Mouse (Mus musculus): ENCODE measurements around the gene Sema3f. TPM values are rescaled to one million over a fixed set of nuclear protein-coding genes. Genes with fewer than 3 reads are reported as not detected.

Gene Sema3f
- polyA plus RNA-seq, 1 experiment from 2014 or later = 16.4 TPM

DNA sequence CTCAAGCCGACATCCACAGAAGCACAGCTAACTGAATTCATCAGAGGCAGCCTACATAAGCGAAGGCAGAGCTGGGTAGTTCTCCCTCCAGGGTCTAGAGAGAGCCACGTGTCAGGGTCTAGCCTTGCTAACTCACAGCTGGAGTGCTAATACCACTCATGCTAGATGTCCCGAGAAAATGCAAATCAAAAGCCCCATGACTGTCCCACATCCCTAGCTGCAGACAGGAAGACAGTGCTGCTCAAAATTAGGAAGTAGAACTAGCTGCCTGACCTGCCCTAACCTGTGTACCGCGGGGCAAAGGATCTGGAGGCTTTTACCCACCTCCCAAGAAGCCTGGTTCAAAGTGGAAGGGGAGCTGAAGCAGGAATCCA, 14.2 kb downstream of the Sema3f start:
- no peak for DNase-seq (ENCODE audit: low spot score)
- WGBS = 33% methylated on average over 6 of the region's 6 CpGs
- Histone ChIP-seq H3K4me1 (replicated peaks) (peaks cover 90% of the 10 kb centered on the region), H3K27ac (peak overlapping the region; percentile 84), H3K4me3 (peak overlapping the region; percentile 19; the same call in 1 of the 2 replicates), H3K36me3 (peaks cover 56% of the 10 kb centered on the region), H3K9me3 (no peaks in the 10 kb centered on the region), H3K27me3 (ENCODE audit: insufficient read depth, poor library complexity, severe bottlenecking) (peaks cover 60% of the 10 kb centered on the region)

DNA sequence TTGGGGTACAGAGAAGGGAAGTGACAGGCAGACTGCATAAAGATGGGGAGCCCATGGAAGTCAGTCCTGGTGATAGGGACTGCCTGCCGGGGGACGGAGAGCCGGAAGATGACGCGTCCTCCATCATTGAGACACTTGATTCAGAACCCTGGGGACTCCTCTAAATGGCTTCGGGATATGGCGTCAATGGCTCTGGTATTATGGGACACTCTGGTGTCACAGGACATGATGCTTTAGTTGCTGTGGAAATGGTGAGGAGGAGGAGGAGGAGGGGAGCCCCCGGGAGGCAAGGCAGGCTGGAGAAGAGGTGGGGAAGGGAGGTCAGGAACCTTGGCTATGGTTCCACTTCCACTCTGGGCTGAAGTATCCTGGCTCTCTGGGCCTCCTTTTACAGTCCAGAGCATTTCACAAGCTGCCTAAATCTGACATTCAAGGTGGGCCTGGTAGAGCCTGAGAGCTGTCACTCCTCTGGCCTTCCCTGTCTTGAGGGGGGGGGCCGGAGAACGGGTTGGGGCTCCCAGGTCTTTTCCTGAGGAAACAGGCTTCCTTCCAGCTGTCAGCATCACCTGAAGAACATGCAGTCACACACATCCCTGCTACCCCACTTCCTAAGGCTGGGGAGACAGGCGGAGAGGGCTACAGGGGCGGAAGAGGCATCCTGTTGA, 14.7 kb downstream of the Sema3f start:
- 81% methylated on average over 12 of the region's 12 CpGs for WGBS
- Histone ChIP-seq H3K4me3 (peak overlapping the region; percentile 19; the same call in 1 of the 2 replicates), H3K4me1 (replicated peaks) (peaks cover 87% of the 10 kb centered on the region), H3K27me3 (ENCODE audit: insufficient read depth, poor library complexity, severe bottlenecking) (peaks cover 60% of the 10 kb centered on the region), H3K9me3 (no peaks in the 10 kb centered on the region), H3K27ac (peak overlapping the region; percentile 84), H3K36me3 (peaks cover 56% of the 10 kb centered on the region)
- DNase-seq (ENCODE audit: low spot score) = no peak

DNA sequence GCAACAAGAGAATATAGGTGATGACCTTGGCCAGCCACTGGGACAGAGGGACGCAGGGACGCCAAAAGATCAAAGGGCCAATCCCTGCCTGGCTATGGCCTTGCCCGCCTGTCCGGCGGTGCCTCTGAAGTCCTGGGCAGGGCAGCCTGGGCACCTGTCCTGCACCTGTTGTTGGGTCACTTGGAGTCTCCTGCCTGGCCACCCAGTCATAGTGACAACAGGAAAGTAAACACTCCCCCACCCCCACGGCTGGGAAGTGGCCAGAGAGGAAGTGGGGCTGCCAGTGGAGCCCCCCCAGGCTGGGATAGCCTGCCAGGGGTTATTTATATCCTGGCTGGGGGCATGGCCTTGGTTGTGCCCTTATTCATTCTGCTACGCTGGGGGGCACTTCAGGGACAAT, 15.6 kb downstream of the Sema3f start:
- 75% methylated on average over 7 of the region's 7 CpGs for WGBS
- H3K27me3 ChIP-seq (ENCODE audit: insufficient read depth, poor library complexity, severe bottlenecking) = peaks cover 60% of the 10 kb centered on the region
- no peak for DNase-seq (ENCODE audit: low spot score)
- H3K36me3 ChIP-seq = peaks cover 59% of the 10 kb centered on the region
- H3K9me3 ChIP-seq = no peaks in the 10 kb centered on the region
- no peak overlapping the region for H3K4me3 ChIP-seq
- peaks cover 78% of the 10 kb centered on the region for H3K4me1 ChIP-seq (replicated peaks)
- peak overlapping the region; percentile 62 for H3K27ac ChIP-seq

DNA sequence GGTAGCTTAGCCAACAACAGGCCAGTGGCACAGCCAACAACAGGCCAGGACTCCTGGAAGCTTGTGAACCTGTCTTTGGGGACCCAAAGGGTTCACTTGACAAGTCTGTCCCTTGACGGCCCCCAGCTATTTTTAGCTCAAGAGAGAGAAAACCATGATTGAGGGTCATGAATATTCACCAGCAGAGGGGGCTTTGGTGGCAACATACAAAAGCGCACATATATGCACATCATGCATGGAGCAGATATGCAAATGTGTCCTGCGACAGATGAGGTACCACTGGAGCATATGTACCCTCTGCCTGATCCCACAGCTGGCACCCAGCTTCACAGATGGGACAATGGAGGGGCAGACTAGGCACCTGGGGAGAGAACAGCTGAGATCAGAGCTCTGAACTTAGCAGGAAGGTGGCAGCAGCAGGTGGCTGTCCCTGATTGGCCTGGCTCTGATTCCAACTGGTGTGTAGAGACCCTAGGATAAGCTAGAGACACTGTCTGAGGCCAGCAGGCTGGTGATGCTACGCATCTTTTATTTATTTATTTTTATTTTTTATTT, 16.8 kb downstream of the Sema3f start:
- Histone ChIP-seq H3K4me3 (no peak overlapping the region), H3K27me3 (ENCODE audit: insufficient read depth, poor library complexity, severe bottlenecking) (peaks cover 71% of the 10 kb centered on the region), H3K4me1 (replicated peaks) (peaks cover 67% of the 10 kb centered on the region), H3K27ac (no peak overlapping the region; the same call in 1 of the 2 replicates), H3K9me3 (no peaks in the 10 kb centered on the region), H3K36me3 (peaks cover 70% of the 10 kb centered on the region)
- 71% methylated on average over 4 of the region's 4 CpGs for WGBS
- no peak for DNase-seq (ENCODE audit: low spot score)

DNA sequence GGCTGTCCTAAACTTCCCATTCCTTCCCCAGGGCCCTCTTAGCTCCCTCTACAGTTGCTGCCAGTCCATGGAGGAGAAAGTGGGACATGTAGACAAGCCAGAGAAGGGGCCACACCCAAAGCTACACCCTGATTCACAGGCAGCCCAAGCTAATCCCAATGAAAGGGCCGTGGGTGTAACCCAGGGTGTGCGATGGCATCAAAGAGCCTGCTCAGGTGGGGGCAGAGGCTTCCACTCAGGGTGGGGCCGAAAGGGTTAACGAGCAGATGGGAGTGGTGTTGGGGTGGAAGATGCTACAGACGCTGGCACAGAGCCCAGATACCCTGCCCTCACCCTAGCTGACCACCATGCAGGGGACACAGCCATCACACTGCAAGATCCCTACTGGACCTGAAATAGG, 17.5 kb downstream of the Sema3f start:
- H3K27ac ChIP-seq = peak overlapping the region; percentile 19; the same call in 1 of the 2 replicates
- DNase-seq (ENCODE audit: low spot score) = no peak
- H3K36me3 ChIP-seq = peaks cover 77% of the 10 kb centered on the region
- peaks cover 59% of the 10 kb centered on the region for H3K4me1 ChIP-seq (replicated peaks)
- WGBS = 75% methylated on average over 5 of the region's 5 CpGs
- peaks cover 77% of the 10 kb centered on the region for H3K27me3 ChIP-seq (ENCODE audit: insufficient read depth, poor library complexity, severe bottlenecking)
- H3K9me3 ChIP-seq = no peaks in the 10 kb centered on the region
- no peak overlapping the region for H3K4me3 ChIP-seq

DNA sequence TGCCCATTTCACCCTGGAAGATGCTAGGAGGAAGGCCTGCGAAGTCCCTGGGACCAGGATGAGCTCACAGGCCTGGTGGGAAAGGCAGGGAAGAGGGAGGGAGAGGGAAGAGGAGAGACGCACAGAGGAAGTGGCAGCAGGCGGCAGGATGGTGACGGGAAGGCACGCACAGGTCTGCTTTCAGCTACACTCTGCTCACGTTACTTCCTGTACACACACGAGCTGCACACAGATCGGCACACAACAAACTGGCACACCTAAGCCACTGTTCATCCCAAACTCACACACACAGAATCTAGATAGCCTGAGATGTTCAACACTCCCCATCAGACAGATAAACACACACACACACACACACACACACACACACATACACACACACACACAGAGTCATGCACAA, 19.9 kb downstream of the Sema3f start:
- H3K36me3 ChIP-seq = peaks cover 96% of the 10 kb centered on the region

DNA sequence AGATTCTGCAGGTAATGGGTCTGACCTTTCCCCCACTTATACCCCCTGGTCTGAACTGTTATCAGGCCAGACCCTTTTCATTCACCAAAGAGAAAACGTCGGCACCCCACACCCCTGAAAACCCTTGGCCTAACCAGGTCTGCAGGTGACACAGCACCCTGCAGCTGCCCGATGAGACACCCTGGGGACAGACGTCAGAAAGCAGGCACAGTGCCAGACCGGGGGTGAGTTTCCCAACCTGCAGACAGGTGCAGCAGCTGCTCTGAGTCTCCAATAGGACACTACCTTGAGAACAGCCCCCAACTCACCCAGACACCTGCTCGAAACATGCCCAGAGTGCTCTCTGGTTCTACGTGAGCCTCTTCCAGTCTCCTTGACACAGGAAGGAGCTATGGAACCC, 21.3 kb downstream of the Sema3f start:
- 87% methylated on average over 7 of the region's 7 CpGs for WGBS
- H3K27ac ChIP-seq = no peak overlapping the region; the same call in 1 of the 2 replicates
- no peak for DNase-seq (ENCODE audit: low spot score)
- H3K4me1 ChIP-seq (replicated peaks) = peaks cover 37% of the 10 kb centered on the region
- H3K27me3 ChIP-seq (ENCODE audit: insufficient read depth, poor library complexity, severe bottlenecking) = peaks cover 74% of the 10 kb centered on the region
- H3K36me3 ChIP-seq = peaks cover 99% of the 10 kb centered on the region
- H3K9me3 ChIP-seq = no peaks in the 10 kb centered on the region
- H3K4me3 ChIP-seq = no peak overlapping the region

More for the DNA sequence above, 19.9 kb downstream of the Sema3f start:
- H3K27me3 ChIP-seq (ENCODE audit: insufficient read depth, poor library complexity, severe bottlenecking) = peaks cover 85% of the 10 kb centered on the region
- 83% methylated on average over 8 of the region's 8 CpGs for WGBS
- H3K4me1 ChIP-seq (replicated peaks) = peaks cover 49% of the 10 kb centered on the region
- no peak for DNase-seq (ENCODE audit: low spot score)
- H3K9me3 ChIP-seq = no peaks in the 10 kb centered on the region
- H3K27ac ChIP-seq = no peak overlapping the region
- H3K4me3 ChIP-seq = no peak overlapping the region

DNA sequence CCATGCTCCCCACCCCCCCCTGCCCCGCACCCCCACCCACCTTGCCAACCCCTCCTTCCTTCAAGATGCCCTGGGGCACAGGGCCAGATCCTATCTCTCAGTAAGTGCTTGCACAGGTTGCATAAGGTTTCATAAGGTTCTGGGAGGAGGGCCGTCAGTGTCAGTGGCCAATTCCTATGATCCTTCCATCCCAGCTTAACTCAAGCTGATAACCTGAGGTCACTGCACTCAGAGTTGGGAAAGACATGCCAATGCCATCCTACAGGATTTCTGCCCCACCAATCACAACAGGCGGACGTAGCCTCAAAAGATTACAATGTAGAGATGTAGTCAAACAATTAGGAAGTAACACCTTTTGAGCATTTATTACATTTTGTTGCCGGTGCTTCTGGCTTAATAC, 21.9 kb downstream of the Sema3f start:
- no peak for DNase-seq (ENCODE audit: low spot score)
- H3K4me1 ChIP-seq (replicated peaks) = peaks cover 33% of the 10 kb centered on the region
- WGBS = 89% methylated on average over 5 of the region's 5 CpGs
- H3K36me3 ChIP-seq = peaks cover 100% of the 10 kb centered on the region
- peaks cover 71% of the 10 kb centered on the region for H3K27me3 ChIP-seq (ENCODE audit: insufficient read depth, poor library complexity, severe bottlenecking)
- no peak overlapping the region for H3K4me3 ChIP-seq
- H3K27ac ChIP-seq = no peak overlapping the region
- no peaks in the 10 kb centered on the region for H3K9me3 ChIP-seq

DNA sequence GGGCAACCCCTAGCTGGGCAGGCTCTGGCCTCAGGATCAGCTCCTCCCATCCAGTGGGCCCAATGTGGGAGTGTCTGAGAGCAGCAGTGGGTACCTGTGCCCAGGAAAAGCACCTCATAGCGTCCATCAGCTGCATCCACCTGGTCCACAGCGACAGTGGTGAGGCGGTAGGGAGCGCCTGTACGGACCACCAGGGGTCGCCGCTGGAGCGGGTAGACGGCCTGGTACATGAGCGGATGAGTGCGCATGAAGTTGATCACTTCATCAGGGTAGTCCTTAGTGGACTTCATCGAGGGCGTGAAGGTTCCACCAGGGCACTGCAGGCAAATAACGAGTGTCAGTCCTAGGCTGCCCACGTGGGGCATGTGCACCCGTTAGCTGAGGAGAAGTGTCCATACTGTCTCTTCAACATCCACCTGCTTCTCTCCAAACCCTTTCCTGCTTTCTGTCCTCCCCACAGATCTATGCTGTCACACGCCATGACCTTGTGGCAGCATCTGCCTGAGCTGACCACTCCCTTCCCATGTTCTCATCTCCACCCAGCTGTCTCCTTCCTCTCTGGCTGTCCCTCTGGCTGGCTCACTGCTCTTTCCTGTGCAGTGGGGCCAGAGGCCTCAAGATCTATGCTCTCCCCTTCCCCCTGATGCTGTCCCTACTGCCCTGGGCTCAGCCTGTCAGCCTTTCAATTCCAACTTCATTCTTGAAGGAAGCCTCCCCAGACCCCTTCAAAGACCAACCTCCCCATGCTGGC, 24.9 kb downstream of the Sema3f start:
- H3K9me3 ChIP-seq = no peaks in the 10 kb centered on the region
- 45% methylated on average over 17 of the region's 17 CpGs for WGBS
- peaks cover 41% of the 10 kb centered on the region for H3K27me3 ChIP-seq (ENCODE audit: insufficient read depth, poor library complexity, severe bottlenecking)
- peaks cover 89% of the 10 kb centered on the region for H3K36me3 ChIP-seq
- H3K4me3 ChIP-seq = no peak overlapping the region
- H3K4me1 ChIP-seq (replicated peaks) = peaks cover 15% of the 10 kb centered on the region
- peak overlapping the region; percentile 56; the same call in 1 of the 2 replicates for H3K27ac ChIP-seq
- peak; percentile 69 for DNase-seq (ENCODE audit: low spot score)

DNA sequence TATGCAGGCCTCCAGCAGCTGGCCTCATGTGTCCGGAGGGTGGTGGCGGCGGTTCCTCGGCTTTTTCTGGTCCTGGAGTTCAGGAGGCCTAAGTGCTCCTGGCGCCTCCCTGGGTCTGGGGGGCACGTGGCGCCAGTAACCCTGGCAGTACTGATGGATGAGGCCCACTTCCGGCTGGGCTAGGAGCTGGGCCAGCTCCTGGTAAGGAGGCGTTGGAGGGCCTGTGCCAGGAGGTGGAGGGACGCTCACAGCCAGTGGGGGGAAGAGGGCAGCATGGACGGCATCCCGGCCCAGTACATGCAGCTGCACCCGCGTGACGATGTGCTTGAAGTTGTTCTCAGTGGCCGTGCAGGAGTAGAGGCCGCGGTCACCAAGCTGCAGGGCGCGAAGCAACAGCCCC, 27.9 kb downstream of the Sema3f start:
- peaks cover 31% of the 10 kb centered on the region for H3K27me3 ChIP-seq (ENCODE audit: insufficient read depth, poor library complexity, severe bottlenecking)
- H3K9me3 ChIP-seq = no peaks in the 10 kb centered on the region
- H3K4me3 ChIP-seq = no peak overlapping the region
- peaks cover 59% of the 10 kb centered on the region for H3K36me3 ChIP-seq
- peaks cover 17% of the 10 kb centered on the region for H3K4me1 ChIP-seq (replicated peaks)
- no peak overlapping the region for H3K27ac ChIP-seq
- no peak for DNase-seq (ENCODE audit: low spot score)
- WGBS = 88% methylated on average over 20 of the region's 20 CpGs

DNA sequence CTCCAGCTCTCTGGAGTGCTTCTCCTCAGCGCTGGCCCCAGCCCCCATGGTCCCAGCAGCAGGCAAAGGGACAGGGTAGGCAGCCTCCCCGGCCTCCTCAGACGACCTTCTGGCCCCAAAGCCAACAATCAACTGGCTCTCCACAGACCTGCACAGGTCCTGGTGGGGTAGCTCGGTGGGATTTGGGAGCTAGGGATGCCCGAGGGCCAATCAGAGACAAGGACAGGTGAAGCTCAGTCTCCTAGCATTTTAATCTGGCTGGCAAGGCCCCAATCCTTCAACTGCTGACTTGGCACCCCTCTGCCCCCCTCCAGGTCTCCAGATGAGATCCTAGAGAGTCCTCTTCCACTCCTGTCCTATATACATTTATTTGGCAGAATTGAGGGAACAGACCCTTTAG, 30.8 kb downstream of the Sema3f start, which contains the start of gene Gnat1:
Gene Gnat1 (minus strand): TSS at position 212 of the 400 bp plus-strand sequence.
- H3K4me3 ChIP-seq = no peak within 1 kb of the TSS
- H3K36me3 ChIP-seq = peaks cover 30% of the 10 kb centered on the region
- no peaks in the 10 kb centered on the region for H3K9me3 ChIP-seq
- peaks cover 29% of the 10 kb centered on the region for H3K4me1 ChIP-seq (replicated peaks)
- H3K27me3 ChIP-seq (ENCODE audit: insufficient read depth, poor library complexity, severe bottlenecking) = peaks cover 48% of the 10 kb centered on the region
- DNase-seq (ENCODE audit: low spot score) = no peak
- 37% methylated on average over 5 of the region's 5 CpGs for WGBS
- peak within 1 kb of the TSS; percentile 17; the same call in 1 of the 2 replicates for H3K27ac ChIP-seq

DNA sequence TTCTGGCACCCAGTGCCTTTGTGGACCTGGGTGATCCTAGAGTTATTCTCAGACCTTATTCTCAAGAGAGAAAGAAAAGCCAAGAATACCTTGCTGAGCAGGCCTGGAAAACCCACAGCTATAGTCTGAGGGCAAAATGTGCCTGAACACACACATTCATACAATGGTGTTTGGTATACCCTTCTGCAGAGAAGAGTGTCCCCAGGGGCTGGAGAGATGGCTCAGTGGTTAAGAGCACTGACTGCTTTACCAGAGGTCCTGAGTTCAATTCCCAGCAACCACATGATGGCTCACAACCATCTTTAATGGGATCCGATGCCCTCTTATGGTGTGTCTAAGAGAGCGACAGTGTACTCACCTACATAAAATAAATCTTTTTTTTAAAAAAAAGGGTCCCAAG, 31.4 kb downstream of the Sema3f start:
- H3K4me3 ChIP-seq = no peak overlapping the region
- H3K4me1 ChIP-seq (replicated peaks) = peaks cover 29% of the 10 kb centered on the region
- no peak for DNase-seq (ENCODE audit: low spot score)
- peaks cover 24% of the 10 kb centered on the region for H3K36me3 ChIP-seq
- WGBS = 92% methylated on average over 2 of the region's 2 CpGs
- peaks cover 54% of the 10 kb centered on the region for H3K27me3 ChIP-seq (ENCODE audit: insufficient read depth, poor library complexity, severe bottlenecking)
- no peaks in the 10 kb centered on the region for H3K9me3 ChIP-seq
- no peak overlapping the region for H3K27ac ChIP-seq
